Mouse (Mus musculus): Measurements from ENCODE around the gene 3110082I17Rik.

The 3110082I17Rik gene

DNA sequence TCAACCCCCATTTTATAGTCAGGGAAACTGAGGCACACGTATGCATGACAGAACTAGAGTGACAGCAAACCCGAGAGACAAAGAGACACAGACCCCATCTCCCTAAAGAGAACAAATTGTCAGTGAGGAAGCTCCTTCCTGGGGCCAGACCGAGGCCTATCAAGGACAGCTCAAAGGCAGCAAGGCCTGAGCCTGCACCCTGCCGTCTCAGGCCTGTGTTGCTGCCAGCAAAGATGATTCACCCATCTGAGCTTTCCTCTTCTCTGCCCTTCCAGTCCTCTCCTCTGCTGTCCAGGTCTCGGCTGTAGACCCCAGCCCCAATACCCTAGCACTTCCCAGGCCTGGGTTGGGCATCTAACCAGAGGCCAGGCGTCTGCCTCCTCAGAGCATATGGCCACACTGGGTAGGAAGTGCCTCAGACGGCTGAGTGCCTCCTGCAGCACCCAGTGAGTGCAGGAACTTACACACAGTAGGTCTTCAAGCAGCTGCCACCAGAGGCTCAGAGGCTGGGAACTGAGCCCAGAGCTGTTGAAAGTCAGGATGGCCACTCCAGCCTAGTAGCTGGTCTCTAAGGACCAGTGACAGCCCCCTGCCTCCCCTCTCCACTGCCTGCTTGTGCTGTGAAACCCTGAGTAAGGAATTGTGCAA lies 133.2 kb downstream of the 3110082I17Rik start:
- no peak for DNase-seq (ENCODE audit: low read depth, low spot score)

DNA sequence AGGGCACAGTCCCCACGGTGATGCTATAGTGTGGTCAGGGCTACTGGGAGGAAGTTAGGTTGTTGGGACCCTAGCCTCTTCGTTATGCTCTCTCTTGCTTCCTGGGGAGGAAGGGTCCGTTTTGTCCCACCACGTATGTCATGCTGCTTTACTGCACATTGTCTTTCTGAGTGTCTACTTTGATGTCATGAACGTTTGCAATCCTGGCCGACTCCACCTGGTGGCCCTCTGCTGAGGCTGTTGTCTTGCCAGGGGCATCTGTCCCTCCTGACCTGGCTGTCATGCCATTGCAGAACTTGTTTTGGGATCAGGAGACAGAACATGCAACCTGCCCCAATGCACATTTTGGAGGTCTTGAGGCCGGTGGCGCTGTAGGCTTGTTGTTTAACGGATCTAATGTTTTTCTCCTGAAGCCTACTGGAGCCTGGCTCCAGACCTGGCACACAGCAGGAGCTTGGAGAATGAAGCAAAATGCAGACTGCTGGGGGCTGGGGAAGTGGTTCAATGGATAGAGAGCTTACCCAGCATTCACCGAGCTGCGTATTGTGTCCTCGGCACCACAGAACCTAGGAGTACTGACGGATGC lies 134.1 kb downstream of the 3110082I17Rik start:
- no peak for DNase-seq (ENCODE audit: low read depth, low spot score)

DNA sequence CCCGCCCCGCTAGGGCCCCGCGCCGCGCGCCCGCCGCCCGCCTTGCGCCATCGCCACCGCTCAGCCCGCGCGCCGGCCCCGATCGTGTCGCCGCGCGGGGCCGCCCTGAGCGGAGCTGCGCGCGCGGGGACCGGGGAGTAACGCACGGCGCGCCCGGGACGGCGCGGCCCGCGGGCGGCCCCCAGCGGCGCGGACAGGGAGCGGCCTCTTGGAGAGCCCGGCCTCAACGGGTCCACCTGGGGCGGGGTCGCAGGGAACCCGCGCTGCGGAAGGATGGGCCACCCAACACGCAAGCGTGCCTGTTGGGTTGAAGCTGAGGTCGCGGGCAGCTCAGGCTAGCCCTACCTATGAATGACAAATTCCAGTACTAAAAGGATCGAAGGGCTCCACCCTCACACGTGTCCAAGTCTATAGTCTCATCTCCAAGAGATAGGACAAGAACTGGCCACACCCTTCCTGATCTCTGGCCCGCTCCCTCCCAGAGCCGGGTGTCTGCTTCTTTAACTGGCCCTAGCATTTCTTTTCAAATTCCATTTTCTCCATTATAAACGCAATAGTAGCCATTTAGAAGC lies 134.8 kb downstream of the 3110082I17Rik start, which contains the start of gene Adap1:
TSS of gene Adap1 (minus strand) at position 228 of the 572 bp plus-strand sequence.
- DNase-seq (ENCODE audit: low read depth, low spot score) = no peak

DNA sequence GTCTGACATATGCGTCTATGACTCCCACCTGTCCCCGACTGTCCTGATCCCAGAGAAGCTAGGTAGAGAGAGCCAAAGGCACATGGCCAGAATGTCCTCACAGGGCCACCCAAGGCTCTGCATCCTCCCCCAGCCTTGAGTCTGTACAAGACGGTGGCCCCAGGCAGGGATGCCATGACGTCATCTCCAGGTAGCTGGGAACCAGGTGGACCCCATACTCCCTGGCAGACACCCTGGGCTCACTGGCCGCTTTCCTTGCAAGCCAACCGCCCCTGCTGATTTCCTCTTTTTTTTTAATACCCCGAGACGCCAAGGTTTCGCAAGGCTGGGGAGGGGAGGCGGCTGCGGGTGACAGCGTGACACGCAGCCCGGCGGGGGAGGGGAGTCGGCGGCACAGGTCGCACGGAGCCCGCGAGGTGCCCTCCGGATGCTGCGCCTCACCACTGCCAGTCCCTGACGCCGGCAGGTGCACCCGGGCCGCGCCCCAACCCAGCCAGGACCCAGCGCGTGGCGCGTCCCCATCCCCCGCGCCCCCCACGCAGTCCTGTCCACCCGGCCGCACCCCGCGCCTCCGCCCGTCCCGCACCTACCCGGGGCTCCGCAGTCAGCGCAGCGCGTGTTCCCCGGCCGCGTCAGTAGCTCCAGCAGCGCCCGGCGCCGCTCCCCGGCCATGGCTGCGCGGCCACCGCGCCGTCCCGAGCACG lies 135.5 kb downstream of the 3110082I17Rik start:
- no peak for DNase-seq (ENCODE audit: low read depth, low spot score)

DNA sequence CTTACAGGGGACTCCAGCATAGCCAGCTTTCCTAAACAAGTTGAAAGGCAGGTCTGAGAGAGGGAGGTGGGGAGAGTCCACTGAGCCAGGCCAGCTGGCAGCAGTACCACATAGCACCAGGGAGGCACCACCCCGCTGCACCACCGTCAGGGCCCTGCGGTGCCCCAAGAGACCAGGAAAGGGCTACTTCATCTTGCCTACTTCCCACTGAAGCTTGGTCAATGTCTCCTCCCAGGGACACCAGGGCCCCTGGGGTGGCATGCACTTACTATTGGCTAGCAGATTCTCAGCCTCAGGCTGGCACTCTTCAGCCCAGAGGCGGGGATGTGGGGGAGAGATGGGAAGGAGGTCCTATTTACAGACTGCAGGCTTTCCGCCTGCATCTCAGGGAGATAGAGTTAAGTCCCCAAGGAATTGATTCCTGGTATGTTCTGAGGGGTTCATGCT lies 136.3 kb downstream of the 3110082I17Rik start:
- peak; percentile 55 for DNase-seq (ENCODE audit: low read depth, low spot score)

DNA sequence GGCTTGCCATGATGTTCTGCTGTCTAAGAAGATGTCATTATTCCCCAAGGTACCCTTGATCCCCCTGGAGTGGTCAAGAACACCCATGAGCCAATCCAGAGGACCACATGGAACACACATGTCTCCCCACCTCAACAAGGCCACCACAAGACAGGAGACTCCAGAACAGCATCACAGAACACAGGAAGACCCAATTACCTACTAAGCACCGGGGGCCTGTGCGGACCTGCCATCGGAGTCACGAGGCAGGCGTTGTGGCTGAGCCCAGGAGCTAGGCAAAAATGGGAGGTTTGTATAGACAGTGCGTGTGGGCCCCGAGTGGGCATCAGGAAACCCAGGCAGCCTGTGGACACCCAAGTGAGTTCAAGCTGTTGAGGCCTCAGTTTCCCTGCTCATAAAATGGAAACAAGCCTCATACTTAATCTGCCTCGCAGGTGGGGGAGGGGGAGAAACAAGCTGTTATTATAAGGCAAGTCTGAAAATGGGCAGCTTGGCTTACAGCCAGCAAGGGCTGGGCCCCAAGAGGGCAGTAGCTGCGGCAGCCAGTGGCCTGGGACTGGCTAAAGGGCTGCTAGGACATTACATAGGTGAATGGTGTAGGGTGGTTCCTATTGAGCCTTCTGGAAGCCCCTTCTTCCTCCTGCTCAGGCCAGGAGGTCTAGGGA lies 136.9 kb downstream of the 3110082I17Rik start:
- DNase-seq (ENCODE audit: low read depth, low spot score) = no peak

DNA sequence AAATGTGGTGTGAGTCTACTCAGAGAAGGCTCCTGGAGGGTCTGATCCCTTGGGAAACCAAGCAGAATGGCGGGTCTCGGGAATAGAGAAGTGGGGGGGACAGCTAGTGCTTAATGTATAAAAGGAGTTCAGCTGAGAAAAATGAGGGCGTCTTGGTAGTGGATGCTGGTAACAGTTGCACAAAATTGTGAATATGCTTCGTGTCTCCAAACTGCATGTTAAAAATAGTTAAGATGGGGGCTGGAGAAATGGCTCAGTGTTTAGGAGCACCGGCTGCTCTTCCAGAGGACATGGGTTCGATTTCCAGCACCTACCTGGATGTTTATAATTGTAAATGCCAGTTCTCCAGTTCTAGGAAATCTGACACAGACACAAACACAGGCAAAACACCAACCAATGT lies 139.0 kb downstream of the 3110082I17Rik start:
- DNase-seq (ENCODE audit: low read depth, low spot score) = peak; percentile 62

DNA sequence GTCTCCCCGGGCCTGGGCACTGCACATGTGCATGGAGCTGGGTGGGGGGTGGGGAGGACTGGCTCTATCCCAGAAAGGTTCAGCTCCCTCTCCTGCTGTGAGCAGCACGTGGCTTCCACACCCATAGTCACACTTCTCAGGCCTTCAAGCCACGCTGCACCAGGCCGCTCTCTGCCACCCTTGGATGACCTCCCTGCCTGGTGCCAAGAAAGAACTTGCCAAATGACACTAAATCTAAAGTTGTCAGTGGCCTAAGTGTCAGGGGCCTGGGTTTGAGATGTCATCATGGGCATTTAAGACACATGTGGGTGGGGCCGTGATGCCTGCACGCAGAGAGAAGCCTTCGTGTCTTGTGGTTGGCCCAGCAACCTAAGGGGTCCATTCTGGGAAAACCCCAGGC lies 139.9 kb downstream of the 3110082I17Rik start:
- no peak for DNase-seq (ENCODE audit: low read depth, low spot score)

DNA sequence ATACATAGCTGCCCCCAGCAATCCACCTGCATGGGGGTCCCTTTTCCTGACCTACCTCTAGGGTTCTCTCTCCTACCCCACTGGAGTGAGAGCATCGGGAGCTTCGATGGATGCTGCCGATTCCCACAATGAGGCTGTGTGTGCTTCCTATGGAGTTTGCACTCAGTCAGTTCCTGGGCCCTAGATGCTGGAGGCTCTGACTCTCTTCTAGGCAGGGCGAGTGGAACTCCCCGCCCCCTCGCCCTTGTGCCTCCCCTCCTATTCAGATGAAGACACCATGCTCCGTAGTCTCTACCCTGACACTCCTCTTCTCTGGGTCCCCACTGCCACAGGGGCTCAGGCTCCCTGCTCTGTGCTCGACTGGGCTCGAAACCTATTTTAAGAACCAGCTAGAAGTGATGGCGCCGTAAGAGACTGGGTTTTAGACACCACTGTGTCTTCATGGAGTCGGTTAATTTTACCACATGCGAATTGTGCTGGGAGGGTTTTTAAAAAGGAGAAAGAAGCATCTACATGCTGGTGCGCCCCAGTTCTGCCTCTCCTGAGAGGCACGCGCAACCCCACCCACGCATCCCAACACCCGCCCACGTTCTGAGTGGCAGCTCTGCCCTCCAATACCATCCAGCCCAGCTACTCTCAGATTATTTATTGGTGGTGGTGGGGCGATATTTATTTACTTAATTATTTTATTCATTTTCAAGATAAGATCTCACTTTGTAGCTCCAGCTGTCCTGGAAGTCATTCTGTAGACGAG lies 142.4 kb downstream of the 3110082I17Rik start:
- peak; percentile 53 for DNase-seq (ENCODE audit: low read depth, low spot score)

DNA sequence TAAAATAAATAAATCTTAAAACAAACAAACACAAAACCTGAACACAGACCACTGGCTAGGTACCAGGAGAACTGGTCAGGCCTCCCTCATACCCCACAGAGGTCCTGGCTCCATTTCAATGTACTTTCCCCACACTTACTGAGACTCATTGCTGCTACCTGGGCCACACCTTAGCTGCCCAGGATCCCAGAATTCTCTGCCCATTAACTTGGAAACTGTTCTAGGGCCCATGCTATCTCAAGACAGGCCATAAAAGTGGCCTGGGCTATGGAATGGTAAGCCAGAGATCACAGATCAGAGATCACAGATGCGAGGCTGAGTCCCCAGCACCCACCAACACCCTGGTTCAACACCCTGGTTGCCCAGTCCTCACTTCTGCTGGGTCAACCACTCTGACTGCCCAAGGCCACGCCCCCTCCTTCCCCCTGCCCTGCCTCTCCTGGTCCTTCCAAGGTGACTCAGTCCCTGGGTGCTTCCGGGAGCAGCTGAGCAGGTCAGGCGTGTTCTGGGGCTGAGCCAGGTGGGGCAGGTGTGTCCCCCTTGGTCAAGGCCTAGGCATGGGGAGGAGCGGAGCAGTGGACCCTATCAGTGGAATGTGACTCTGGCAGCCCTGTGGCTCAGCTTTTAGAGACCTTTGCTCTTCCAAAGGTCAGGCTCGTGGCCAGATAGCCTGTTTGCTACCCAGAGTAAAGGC lies 143.2 kb downstream of the 3110082I17Rik start:
- no peak for DNase-seq (ENCODE audit: low read depth, low spot score)

DNA sequence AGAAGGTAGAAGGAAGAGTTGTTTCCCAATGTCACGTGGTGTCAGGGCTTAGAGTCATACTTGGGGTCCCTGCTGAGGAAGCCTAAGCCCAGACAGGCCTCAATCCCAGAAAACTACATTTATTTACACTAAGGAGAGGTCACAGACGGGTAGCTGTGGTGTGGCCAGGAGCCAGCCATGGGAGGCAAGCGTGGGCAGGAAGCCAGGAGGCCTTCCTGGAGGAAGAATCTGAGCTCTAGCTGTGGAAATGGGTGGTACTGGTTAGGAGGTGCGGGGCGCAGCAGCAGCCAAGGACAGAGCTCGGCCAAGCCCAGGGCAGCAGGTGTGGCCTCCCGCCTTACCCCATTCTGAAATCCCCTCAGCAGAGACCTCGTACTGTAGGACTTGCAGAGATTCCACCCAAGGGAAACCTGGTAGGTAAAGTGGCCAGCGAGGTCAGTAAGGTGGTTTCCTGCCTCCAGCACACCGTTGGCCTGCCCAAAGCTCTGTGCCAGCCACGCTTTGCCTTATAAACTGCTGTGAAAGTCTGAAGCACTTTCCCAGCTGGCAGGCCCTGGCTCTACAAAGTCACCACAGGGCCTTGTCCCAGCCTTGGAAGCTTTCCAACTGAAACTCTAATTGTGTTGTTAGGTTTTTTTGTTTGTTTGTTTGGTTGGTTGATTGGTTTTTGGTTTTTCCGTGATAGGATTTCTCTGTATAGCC lies 145.2 kb downstream of the 3110082I17Rik start:
- no peak for DNase-seq (ENCODE audit: low read depth, low spot score)

DNA sequence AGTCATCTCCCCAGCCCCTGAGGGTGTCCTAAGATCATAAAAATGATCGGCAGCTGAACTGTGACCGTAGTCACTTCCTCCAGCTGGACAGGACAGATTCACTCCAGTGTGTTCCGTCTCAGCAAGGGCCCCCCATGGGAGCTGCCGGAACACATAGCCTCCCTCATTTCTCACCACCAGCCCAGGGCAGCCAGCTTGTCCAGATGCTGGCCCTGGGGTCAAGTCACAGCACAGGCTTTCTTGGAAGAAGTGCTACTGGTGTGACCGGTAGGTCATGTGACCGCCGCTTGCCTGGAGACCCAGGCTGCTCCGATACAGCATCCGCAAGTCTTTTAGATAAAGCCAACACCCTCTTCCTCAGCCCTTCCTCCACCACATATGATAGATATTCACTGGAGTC lies 146.8 kb downstream of the 3110082I17Rik start:
- DNase-seq (ENCODE audit: low read depth, low spot score) = no peak

DNA sequence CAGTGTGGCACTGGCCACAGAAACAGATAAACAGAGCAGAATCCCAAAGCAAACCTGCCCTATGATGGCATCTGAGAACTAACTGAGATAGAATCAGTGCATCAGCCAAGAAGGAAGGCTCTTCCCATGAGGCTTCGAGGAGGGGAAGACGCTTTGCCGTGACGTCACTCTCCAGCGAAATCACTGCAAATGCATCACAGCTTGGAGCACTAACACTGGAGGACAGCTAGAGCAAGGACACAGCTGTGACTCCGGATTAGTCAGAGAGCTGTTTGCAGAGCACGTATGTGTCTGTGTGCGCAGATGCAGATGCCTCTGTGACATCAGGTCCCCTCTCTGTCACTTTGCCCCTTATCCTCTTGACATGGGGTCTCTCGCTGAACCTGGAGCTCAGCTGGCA lies 148.5 kb downstream of the 3110082I17Rik start:
- no peak for DNase-seq (ENCODE audit: low read depth, low spot score)

DNA sequence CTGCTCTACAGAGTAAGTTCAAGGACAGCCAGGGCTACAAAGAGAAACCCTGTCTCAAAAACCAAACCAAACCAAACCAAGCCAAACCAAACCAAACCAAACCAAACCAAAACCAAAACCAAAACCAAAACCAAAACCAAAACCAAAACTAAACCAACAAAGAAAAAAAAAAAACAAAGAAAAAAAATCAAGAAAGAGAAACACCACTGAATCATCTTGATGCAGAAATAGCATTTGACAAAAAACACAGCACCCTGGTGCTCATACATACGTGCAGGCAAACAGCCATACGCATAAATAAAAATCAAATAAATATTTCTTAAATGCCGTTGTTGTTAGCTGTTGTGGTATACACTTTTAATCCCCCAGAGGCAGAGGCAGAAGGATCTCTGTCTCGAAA lies 149.8 kb downstream of the 3110082I17Rik start:
- DNase-seq (ENCODE audit: low read depth, low spot score) = no peak

DNA sequence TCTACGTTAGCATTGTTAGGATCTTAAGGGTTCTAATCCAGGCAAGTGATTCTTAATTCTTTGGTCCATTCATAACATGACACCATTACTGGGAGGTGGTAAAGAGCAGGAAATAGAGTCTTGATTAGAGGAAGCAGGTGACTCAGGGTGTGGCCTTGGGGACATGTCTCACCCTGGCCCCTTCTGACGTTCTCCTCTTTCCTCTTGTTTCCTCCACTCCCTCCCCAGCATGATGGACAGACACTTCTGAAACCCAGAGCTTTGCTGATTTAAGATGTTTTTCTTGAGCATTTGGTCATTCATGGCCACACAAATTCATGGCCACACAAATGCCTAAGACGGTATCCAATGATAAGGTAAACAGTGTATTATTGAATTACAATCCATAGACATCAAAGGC lies 150.4 kb downstream of the 3110082I17Rik start:
- no peak for DNase-seq (ENCODE audit: low read depth, low spot score)
